Mouse (Mus musculus) gastrocnemius, adult 8-10 months (tissue): ENCODE measurements around the gene Clcn7. TPM values are rescaled to one million over a fixed set of nuclear protein-coding genes. Genes with fewer than 3 reads are reported as not detected.

Experiments used
- DNase-seq, 2 experiments: peaks; one replicate each; pipeline ENCODE4 v3.0.0; 2022; ENCODE audit warnings: low spot score in 2 of 2
- total RNA-seq, 4 experiments: library from RNA; stranded (reverse); gene quantifications; 2 replicates each; pipeline ENCODE4 v1.2.4; 2022

Gene Clcn7
- total RNA-seq, 4 experiments from 2014 or later, result 13.0 to 18.3 (median 16.0) TPM

- DNase-seq, result peak; percentile 57 to 59
These were observed 77.7 kb downstream of the Clcn7 start for GRCm38 (mm10) chr17:25210680-25211466.

- DNase-seq, result no peak
These were observed 78.5 kb downstream of the Clcn7 start for GRCm38 (mm10) chr17:25211705-25212104.

Other genes starting within 250 kb of the Clcn7 start
- gene Nubp2, start 247.0 kb upstream of the Clcn7 start, total RNA-seq, result 10 to 100 TPM; 10.5 to 13.7 (median 11.9) TPM
- gene Spsb3, start 246.7 kb upstream of the Clcn7 start, total RNA-seq, result 10 to 100 TPM; 31.0 to 38.6 (median 35.4) TPM
- gene Eme2, start 238.3 kb upstream of the Clcn7 start, total RNA-seq, result 1 to 10 TPM; 6.6 to 8.7 (median 7.9) TPM
- gene Mrps34, start 238.3 kb upstream of the Clcn7 start, total RNA-seq, result 10 to 100 TPM; 70.5 to 82.3 (median 75.4) TPM
- 10 to 100 TPM; 11.4 to 12.6 (median 12.0) TPM for gene Nme3, start 236.9 kb upstream of the Clcn7 start, total RNA-seq
- 10 to 100 TPM; 12.1 to 15.4 (median 13.7) TPM for gene Mapk8ip3, start 196.4 kb upstream of the Clcn7 start, total RNA-seq
- gene Jpt2, start 172.7 kb upstream of the Clcn7 start, total RNA-seq, result 1 to 10 TPM; 5.1 to 8.5 (median 6.9) TPM
- 1 to 10 TPM; 6.2 to 6.9 (median 6.7) TPM for gene Cramp1l, start 117.6 kb upstream of the Clcn7 start, total RNA-seq
- 1 to 10 TPM; 1.4 to 2.7 (median 2.3) TPM for gene Ift140, start 117.3 kb upstream of the Clcn7 start, total RNA-seq
- 10 to 100 TPM in 1 of 4 experiments, 1 to 10 TPM in 3; 7.9 to 10.7 (median 8.2) TPM for gene Tmem204, start 49.8 kb upstream of the Clcn7 start, total RNA-seq
- 1 to 10 TPM; 4.2 to 8.6 (median 6.0) TPM for gene Telo2, start 17.4 kb upstream of the Clcn7 start, total RNA-seq
- 1 to 10 TPM in 1 of 4 experiments, under 1 TPM in 3; 0.58 to 2.4 (median 0.79) TPM for gene Ptx4, start 12.6 kb upstream of the Clcn7 start, total RNA-seq
- not detected for gene Ccdc154, start 29.1 kb downstream of the Clcn7 start, total RNA-seq
- gene Gm38655, start 42.1 kb downstream of the Clcn7 start, total RNA-seq, result not detected
- 10 to 100 TPM; 13.8 to 15.5 (median 14.8) TPM for gene BC003965, start 51.2 kb downstream of the Clcn7 start, total RNA-seq
- 1 to 10 TPM; 3.2 to 5.4 (median 4.3) TPM for gene Unkl, start 55.0 kb downstream of the Clcn7 start, total RNA-seq
- gene Gnptg, start 106.7 kb downstream of the Clcn7 start, total RNA-seq, result 10 to 100 TPM; 12.8 to 17.2 (median 14.8) TPM
- gene Tsr3, start 106.8 kb downstream of the Clcn7 start, total RNA-seq, result 10 to 100 TPM; 14.2 to 19.1 (median 15.6) TPM
- gene Baiap3, start 123.0 kb downstream of the Clcn7 start, total RNA-seq, result not detected
- 10 to 100 TPM; 57.0 to 66.7 (median 58.0) TPM for gene Ube2i, start 141.2 kb downstream of the Clcn7 start, total RNA-seq
- gene Prss34, start 165.0 kb downstream of the Clcn7 start, total RNA-seq, result under 1 TPM; 0.27 to 0.56 (median 0.33) TPM
- gene Prss28, start 175.3 kb downstream of the Clcn7 start, total RNA-seq, result not detected
- gene Prss29, start 185.3 kb downstream of the Clcn7 start, total RNA-seq, result not detected
- gene Tpsab1, start 212.2 kb downstream of the Clcn7 start, total RNA-seq, result 1 to 10 TPM in 3 of 4 experiments, under 1 TPM in 1; 0.29 to 2.2 (median 1.2) TPM
- 1 to 10 TPM; 1.7 to 5.9 (median 3.9) TPM for gene Tpsb2, start 232.9 kb downstream of the Clcn7 start, total RNA-seq
- not detected for gene Tpsg1, start 235.9 kb downstream of the Clcn7 start, total RNA-seq